Mouse (Mus musculus): ENCODE results near the gene Cradd.

The Cradd gene

DNA sequence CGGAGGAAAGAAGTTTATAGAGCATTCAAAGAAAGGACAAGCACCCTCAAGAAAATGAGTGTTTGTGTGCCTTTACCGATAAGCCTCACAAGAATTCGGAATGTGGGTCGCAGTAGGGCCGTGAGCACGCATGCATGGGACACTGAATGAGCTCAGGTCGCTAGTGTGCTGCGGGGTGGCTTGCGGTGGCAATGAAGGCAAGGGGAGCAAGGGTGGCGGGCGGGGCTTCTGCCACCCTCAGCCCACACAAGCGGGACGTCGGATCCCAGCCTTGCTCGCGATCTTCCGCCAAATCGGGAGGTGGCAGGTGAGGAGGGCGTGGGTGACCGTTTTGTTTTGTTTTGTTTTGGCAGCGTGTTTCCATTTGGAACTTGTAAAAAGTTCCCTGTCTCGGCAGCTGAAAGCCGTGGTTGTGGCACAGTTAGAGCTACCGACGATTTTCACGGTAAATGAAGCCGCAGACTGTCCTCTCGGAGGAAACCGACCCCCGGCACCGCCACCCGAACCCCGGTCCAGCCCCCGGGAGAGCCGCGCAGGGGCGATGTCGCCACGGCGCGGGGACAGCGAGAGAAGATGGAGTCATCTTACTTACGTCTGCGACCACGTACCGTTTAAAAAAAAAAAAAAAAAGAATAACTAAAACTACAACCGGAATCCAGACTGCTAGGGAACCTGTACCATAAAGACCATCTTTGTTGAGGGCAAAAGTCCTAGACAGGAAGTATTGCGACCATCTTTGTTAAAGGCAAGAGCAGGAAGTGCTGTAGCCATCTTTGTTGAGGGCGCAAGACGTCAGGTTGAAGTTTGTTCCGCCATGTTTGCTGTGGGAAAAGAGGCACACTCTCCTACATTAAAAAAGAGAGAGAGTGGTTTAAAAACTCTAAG, at the start of gene Cradd:
Gene Cradd, minus strand, starts transcription at position 741 of the 885 bp plus-strand sequence.
- peak; percentile 94 for DNase-seq (ENCODE audit: low spot score)

DNA sequence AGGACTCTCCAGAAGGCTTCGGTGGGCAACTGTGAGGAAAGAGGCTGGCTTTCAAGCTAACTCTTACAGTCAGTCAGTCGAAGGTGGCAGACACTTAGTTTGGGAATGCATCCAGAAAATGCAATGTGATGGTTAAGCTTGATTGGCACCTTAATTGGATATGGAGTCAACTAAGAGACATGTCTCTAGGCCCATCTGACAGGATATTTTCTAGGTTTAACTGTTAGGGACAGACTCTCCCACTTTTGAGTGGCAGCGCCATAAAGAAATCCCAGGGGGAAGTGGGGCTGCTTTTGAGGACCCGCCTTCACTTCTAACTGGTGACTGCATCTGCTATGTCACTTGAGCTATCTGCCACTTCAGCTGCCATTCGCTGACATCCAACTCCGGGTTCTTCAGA, 49.4 kb upstream of the Cradd start:
- no peak for DNase-seq (ENCODE audit: low spot score)

GRCm38 (mm10) chr10:95371942-95372341, 48.0 kb upstream of the Cradd start:
- DNase-seq (ENCODE audit: low spot score) = no peak

DNA sequence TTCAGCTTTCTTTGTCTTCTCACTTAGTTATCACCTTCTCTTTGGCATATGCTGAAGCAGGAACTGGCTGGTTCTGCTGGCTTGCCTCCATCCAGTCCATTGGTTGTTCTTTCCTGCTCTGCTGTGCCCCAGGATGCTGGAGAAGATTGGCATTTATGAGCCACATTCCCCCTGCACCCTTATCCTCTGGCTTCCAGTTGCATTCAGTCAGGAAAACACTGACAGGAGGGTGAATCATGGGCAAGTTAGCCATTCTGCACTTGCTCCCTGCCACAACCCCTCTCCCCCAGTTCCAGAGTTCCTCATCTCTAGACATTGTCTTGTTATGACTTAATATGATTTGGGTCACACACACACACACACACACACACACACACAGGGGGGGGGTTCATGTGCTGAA, 45.3 kb upstream of the Cradd start:
- DNase-seq (ENCODE audit: low spot score) = no peak

DNA sequence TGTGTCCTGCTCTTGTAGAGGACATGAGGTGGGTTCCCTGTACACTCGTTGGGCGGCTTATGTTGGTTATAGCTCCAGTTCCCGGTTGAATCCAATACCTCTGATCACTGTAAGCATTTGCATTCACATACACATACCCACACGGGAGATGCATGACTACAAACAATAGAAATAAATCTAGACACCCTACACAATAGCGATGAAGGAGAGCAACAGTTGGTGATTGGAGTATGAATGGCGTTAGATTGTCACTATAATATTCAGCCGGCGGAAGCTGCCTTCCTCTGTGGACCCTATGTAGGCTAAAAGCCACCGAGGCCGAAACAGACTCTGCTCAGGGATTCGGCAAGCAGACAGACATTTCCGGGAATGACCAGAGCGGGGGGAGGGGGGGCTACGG, 44.2 kb upstream of the Cradd start:
- DNase-seq (ENCODE audit: low spot score) = no peak

DNA sequence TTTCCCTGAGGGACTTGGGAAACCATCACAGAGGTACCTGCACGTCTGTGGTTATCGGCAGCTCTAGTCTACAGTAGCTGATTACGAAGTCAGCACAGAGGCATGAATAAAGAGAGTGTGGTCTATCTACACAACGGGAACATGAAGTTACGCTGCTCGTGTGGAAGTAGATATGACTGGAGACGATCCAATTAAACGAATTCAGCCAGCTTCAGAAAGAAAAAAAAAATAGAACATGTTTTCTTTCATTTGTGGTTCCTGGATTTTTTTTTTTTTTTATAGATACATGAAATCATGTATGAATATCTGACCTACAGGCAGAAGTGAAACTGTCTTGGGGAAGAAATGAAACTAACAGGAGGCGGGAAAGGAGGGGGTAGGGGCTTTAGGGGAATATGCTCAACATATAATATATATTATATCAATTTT, 43.7 kb upstream of the Cradd start:
- DNase-seq (ENCODE audit: low spot score) = no peak

GRCm38 (mm10) chr10:95367241-95367640, 43.3 kb upstream of the Cradd start:
- no peak for DNase-seq (ENCODE audit: low spot score)

DNA sequence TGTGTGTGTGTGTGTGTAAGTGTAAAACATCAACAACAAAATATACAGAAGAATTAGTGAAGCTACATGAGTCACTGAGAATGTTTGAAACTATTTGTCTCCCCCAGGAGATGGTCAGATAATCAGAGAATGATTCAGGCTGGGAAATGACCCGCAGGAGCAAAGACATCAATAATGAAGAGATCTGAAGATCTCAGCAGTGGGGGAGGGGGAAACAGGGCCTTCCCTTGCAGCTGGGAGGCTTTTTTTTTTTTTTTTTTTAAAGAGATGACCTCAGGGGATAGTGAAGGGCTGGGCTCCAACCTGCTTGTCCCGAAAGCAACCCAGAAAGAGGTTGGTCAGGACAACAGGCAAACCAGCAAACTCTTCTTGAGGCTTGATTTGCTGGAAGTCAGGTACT, 38.4 kb upstream of the Cradd start:
- DNase-seq (ENCODE audit: low spot score) = peak; percentile 6

GRCm38 (mm10) chr10:95361260-95361841, 37.4 kb upstream of the Cradd start:
- DNase-seq (ENCODE audit: low spot score) = no peak

DNA sequence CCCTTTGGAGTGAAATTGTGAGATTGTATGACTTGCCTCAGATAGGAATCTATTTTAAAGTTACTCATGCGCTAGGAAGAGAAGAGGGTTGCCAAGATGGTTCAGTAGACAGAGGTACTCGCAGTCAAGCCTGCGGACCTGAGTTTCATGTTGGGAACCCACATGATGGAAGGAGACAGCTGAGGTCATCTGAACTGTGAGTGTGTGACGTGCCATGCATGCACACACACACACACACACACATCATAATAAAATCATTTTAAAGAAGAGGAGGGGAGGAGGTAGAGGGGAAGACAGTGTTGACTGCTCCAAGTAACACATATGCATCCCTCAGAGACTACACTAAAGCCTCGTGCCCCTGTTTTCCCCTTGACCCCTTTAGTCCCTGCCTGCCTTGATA, 36.1 kb upstream of the Cradd start:
- DNase-seq (ENCODE audit: low spot score) = no peak

DNA sequence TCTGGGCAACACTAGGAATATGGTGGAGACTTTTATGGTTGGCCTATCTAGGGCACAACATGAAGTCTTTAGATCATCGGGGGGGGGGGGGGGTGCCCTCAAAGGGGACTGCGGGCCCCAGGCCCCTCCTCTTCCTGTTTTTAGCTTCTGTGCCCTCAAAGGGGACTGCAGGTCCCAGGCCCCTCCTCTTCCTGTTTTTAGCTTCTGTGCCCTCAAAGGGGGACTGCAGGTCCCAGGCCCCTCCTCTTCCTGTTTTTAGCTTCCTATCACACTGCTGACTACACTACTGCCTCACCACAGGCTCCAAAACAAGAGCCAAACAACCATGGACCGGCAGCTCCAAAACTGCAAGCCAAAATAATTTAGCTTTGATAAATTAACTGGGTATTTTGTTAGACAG, 33.8 kb upstream of the Cradd start:
- no peak for DNase-seq (ENCODE audit: low spot score)

GRCm38 (mm10) chr10:95356711-95357110, 32.8 kb upstream of the Cradd start:
- no peak for DNase-seq (ENCODE audit: low spot score)

GRCm38 (mm10) chr10:95355678-95356268, 31.8 kb upstream of the Cradd start:
- DNase-seq (ENCODE audit: low spot score) = peak; percentile 2

- no peak for DNase-seq (ENCODE audit: low spot score)
These were observed 30.7 kb upstream of the Cradd start for GRCm38 (mm10) chr10:95354673-95355072.

- DNase-seq (ENCODE audit: low spot score) = no peak
These were observed 30.1 kb upstream of the Cradd start for GRCm38 (mm10) chr10:95354047-95354446.

DNA sequence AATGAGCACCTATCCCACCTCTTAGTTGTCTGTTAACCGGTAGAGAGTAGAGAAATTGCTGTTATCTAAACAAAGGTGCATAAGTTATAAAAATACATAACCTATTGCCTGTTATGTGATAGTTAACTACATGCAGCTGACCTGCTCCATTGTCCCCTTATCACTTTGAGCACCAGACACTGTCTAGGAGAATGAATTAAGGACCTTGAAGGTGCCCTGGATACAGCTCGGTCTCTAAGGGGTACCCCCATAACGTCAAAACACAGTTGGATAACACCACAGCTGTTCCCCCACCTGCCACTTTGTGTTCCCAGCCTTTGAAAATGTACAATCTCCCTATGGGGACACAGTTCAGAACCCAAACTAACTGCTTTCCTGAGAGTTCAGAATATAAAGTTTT, 24.5 kb upstream of the Cradd start:
- DNase-seq (ENCODE audit: low spot score) = no peak

DNA sequence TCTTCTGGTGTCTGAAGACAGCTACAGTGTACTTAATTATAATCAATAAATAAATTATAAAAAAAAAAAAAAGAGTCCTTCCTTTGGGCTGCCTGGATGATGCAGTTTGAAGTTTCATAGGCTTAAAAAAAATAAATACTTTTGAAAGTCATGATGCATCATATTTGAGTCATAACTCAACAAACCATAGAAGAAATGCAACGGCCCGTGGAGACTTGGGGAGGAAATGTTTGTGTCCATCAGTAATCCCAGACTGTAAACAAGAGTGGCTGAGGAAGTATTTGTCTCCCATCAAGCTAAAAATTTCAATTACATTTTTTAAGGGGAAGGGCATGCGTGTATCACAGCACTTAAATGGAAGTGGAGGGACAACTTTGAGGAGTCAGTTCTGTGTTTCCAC, 23.8 kb upstream of the Cradd start:
- no peak for DNase-seq (ENCODE audit: low spot score)

- no peak for DNase-seq (ENCODE audit: low spot score)
These were observed 19.1 kb upstream of the Cradd start for GRCm38 (mm10) chr10:95342833-95343590.

DNA sequence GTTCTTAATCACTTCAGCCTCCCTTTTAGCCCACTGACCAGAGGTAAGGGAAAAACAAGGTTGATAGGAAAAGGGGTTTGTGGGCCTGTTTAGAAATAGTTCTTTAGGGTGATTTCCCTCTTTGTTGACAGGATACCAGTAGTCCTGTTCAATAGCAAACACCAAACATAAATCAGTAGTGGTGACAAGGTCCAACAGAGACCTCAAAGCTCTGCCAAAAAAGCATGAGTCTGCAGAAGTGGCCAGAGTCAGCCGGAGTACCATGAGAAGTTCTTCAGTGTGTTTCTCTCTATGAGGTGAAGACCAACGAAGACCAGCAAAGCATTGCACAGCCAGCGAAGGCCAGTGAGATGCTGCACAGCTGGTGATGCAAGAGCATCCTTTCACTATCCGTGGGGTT, 16.7 kb upstream of the Cradd start:
- no peak for DNase-seq (ENCODE audit: low spot score)

DNA sequence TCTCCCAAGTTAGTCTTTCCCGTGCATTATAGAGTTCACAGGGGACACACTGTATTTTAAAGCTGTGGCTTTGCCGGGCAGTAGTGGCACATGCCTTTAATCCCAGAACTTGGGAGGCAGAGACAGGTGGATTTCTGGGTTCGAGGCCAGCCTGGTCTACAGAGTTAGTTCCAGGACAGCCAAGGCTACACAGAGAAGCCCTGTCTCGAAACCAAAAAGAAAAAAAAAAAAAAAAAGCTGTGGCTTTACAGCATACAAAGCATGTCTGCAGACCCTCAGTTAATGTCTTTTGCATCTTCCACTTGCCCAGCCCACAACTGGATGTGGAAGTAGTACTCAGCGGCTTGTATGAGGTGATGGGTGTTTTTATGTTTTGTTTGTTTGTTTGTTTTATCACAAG, 13.7 kb upstream of the Cradd start:
- no peak for DNase-seq (ENCODE audit: low spot score)

DNA sequence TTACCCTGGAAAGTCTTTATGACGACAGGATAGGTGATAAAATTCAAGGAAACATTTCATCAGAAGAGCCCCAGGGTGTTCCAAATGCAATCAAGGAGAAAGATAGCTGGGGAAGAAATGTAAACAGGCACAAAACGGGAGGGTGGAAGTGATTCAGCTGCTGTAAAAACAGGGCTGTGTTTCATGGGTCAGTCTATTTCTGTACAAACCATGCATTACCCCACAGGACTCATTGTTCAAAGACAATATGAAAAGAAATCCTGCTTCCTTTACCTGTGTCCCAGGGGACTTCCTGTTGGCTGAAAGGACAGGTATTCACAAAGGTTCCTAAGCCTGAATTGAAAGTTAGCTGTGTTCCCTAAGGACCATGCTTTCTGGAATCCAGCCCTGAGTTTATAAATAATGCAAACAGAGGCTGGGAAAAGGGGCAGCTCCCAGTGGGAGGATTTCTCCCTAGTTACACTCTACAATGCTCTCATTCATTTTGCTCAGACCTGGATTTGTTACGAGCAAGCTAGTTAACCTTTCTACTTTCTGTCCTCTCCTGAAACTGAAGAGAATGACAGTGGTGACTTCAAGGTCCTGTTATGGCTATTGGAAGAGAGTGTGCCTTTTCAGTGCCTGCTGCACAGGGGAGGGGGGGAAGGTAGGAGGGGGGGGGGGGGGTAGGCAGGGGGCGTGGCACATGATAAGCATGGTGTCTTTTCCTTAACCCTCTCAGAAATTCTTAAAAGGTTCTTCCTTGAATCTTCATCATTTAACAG, 13.0 kb upstream of the Cradd start:
- peak; percentile 45 for DNase-seq (ENCODE audit: low spot score)

DNA sequence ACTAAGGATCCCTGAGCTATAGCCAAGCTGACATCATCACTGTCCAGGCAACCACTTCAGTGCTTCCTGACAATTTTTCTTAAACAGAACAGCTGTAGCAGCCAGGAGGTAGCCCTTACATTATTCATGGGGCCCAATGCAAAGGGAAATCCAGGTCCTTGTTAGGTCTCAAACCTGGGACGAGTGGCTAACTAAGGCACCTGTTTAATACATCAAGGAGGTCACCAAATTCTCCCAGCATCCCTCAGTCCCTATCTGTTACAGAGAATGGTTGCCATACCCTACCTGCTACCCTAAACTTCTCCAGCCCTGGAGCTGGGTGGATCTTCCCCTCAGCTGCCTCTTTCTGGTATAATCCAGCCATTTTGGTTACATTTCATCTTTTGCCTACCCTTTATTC, 10.9 kb upstream of the Cradd start:
- DNase-seq (ENCODE audit: low spot score) = no peak
